Comparison of ENCODE assay signal across 19 mouse cellular contexts in genomic region chrX:53693141-53693540, GRCm38 (mm10). TPM values are rescaled to one million over a fixed set of nuclear protein-coding genes. Genes with fewer than 3 reads are reported as not detected.
DNase-seq lines count a peak whose midpoint lies in the region; ATAC-seq lines count a peak whose summit lies in the region.
"Had no signal": no experiment of that assay in that cellular context is flagged by ENCODE, and none has a peak within 500 bp of the region (broad histone marks: within the 10 kb centered on the region; RNA-seq: fewer than 3 reads in every experiment).

No protein-coding gene starts in this region.

- DNase-seq in frontal cortex, postnatal 14 days (ENCODE audit: low spot score in 2 of 2): no peak
- DNase-seq in testis, postnatal 14 days (ENCODE audit: low spot score): no peak
- no peak for DNase-seq in thymus, postnatal 36 days
- DNase-seq: adrenal gland, adult 2 months; adrenal gland, postnatal 10 days; adrenal gland, postnatal 25 days; cerebellum, adult 11 months; cerebellum, adult 18-20 months; cerebellum, adult 8-10 months; cerebellum, adult 9-11 months; cerebellum, postnatal 14 days; cerebellum, postnatal 36 days; forebrain, postnatal 0 days had no signal

- peak; percentile 52 for ATAC-seq in granulocyte monocyte progenitor cell, adult 5-6 weeks (replicated peaks; ENCODE audit: poor library complexity, severe bottlenecking)
- ATAC-seq in megakaryocyte progenitor cell, adult 5-6 weeks (replicated peaks; ENCODE audit: poor library complexity): peak; percentile 39; the same call in 1 of the 2 replicates
- ATAC-seq: forebrain, embryonic 13.5 days; forebrain, embryonic 15.5 days; forebrain, postnatal 0 days had no signal

RNA-seq across cellular contexts. Expression of gene Rtl8b, which starts 22.9 kb away (rescaled TPM):
- total RNA-seq in granulocyte monocyte progenitor cell, adult 5-6 weeks (2014; fragmentation: Nextera tagmentation): 14.0 and 17.1 TPM in 2 replicates
- total RNA-seq in granulocyte monocyte progenitor cell, adult 5-6 weeks (2017): 2.8 and 3.4 TPM in 2 replicates
- total RNA-seq in megakaryocyte progenitor cell, adult 5-6 weeks (2015): 12.8 and 15.5 TPM in 2 replicates
- 3.3 and 7.5 TPM in 2 replicates for total RNA-seq in megakaryocyte progenitor cell, adult 5-6 weeks (2017)
- total RNA-seq: MEL had no signal

RNA-seq across cellular contexts. Expression of gene 4930502E18Rik, which starts 31.5 kb away (rescaled TPM):
- not detected in 2 replicates for total RNA-seq in granulocyte monocyte progenitor cell, adult 5-6 weeks (2014; fragmentation: Nextera tagmentation)
- total RNA-seq in granulocyte monocyte progenitor cell, adult 5-6 weeks (2017): not detected in 2 replicates
- not detected in 2 replicates for total RNA-seq in megakaryocyte progenitor cell, adult 5-6 weeks (2015)
- total RNA-seq in megakaryocyte progenitor cell, adult 5-6 weeks (2017): not detected in 2 replicates
- total RNA-seq: adrenal gland, adult 2 months; adrenal gland, postnatal 10 days; adrenal gland, postnatal 25 days; adrenal gland, postnatal 4 days; MEL had no signal

RNA-seq across cellular contexts. Expression of gene Rtl8a, which starts 49.7 kb away (rescaled TPM):
- 7.7 and 12.6 TPM in 2 replicates for total RNA-seq in granulocyte monocyte progenitor cell, adult 5-6 weeks (2014; fragmentation: Nextera tagmentation)
- total RNA-seq in granulocyte monocyte progenitor cell, adult 5-6 weeks (2017): 3.2 and 5.5 TPM in 2 replicates
- 9.8 and 11.0 TPM in 2 replicates for total RNA-seq in megakaryocyte progenitor cell, adult 5-6 weeks (2015)
- 3.3 and 7.3 TPM in 2 replicates for total RNA-seq in megakaryocyte progenitor cell, adult 5-6 weeks (2017)
- total RNA-seq: MEL had no signal
